Mouse (Mus musculus): ENCODE data around the gene Atg3. TPM values are rescaled to one million over a fixed set of nuclear protein-coding genes. Genes with fewer than 3 reads are reported as not detected.

The Atg3 gene
- 32.0 and 35.8 TPM in 2 replicates for polyA plus RNA-seq (2014; fragmentation: Nextera tagmentation; extraction: Ambion mirVana)

DNA sequence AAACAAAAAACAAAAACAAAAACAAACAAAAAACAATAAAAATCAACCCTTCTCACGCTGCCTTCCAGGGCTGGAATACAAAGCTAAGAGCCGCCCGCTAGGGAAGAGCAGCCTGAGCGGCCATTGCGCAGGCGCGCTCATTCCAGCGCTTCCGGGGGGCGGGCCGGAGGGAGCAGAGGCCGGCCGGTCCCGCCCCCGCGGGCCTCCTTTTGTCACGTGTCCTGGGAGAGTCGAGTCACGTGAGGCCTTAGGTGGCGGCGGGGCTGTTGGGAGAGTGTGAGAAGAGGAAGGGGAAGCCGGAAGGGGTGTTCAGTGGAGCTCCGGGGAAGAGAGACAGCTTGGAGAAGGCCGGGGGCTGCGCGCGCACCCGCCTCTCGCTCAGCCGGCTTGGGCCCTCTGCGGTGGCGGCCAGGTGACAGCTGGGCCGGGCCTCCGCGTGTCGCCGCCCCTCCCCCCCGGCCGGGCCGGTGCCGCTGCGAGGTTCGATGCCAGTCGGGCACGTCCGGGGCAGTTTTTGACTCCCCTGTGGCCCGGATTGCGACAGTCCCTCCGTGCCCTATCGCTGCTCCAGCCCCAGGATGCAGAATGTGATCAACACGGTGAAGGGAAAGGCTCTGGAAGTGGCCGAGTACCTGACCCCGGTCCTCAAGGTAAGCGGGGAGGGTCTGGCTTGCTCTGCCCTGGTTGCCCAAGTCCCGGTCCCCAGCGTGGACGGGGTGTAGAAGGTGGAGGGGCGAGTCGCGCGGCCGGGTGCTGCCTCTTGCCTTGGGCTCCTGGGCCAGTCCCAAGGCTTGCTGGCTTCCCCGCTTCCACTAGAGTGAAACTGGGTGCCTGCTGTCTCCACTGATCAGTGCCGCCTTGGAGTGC, at the start of gene Atg3, which contains the start of gene Slc35a5:
Atg3 (plus strand) TSS at position 264 of the 867 bp plus-strand sequence.
Slc35a5 (minus strand) TSS at position 185 of the 867 bp plus-strand sequence.
- 0% methylated on average over 59 of the region's 64 CpGs for WGBS
- Histone ChIP-seq H3K9me3 (replicated peaks; ENCODE audit: control insufficient read depth, low read length) (no peaks in the 10 kb centered on the region), H3K36me3 (replicated peaks; ENCODE audit: control insufficient read depth, insufficient read depth, low read depth, low read length) (no peaks in the 10 kb centered on the region), H3K4me3 (ENCODE audit: low read depth, low read length) (peak within 1 kb of the TSS; percentile 90), H3K27ac (replicated peaks; ENCODE audit: low read depth, low read length) (peak within 1 kb of the TSS; percentile 65), H3K27me3 (ENCODE audit: control insufficient read depth, insufficient read depth, low read length) (no peaks in the 10 kb centered on the region), H3K4me1 (ENCODE audit: control insufficient read depth, insufficient read depth, low read length) (no peaks in the 10 kb centered on the region), H3K9ac (replicated peaks; ENCODE audit: low read length) (peak within 1 kb of the TSS; percentile 83), H3K4me2 (ENCODE audit: low read depth, low read length) (peak within 1 kb of the TSS; percentile 79)
- ATAC-seq (replicated peaks; ENCODE audit: insufficient number of reproducible peaks, low FRiP score, low TSS enrichment, low read depth) (peak; percentile 99), DNase-seq (ENCODE audit: low spot score) (peak; percentile 99)

DNA sequence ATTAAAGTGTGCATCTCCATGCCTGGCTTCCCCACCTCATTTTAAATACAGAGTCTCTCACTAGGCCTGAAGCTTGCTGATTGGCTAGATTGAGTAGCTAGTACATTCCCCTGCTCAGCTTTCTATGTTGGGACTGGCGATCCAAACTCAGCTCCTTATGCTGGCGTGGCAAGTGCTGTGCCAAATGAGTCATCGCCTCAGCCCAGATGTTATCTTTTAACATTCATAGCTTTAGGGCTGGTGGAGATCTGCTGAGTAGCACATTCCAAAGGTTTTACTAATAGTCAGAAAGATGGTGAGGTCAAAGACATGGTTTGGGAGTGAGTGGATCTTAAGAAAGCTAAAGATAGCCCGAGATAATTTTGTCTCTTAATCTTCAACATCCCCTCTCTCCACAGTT, 48.1 kb upstream of the Atg3 start:
- no peak overlapping the region for H3K4me3 ChIP-seq (ENCODE audit: low read depth, low read length)
- no peaks in the 10 kb centered on the region for H3K4me1 ChIP-seq (ENCODE audit: control insufficient read depth, insufficient read depth, low read length)
- ATAC-seq (replicated peaks; ENCODE audit: insufficient number of reproducible peaks, low FRiP score, low TSS enrichment, low read depth) (no peak; the same call in 1 of the 2 replicates), DNase-seq (ENCODE audit: low spot score) (peak; percentile 30)
- WGBS = 40% methylated on average over 4 of the region's 4 CpGs
- no peaks in the 10 kb centered on the region for H3K36me3 ChIP-seq (replicated peaks; ENCODE audit: control insufficient read depth, insufficient read depth, low read depth, low read length)
- H3K9me3 ChIP-seq (replicated peaks; ENCODE audit: control insufficient read depth, low read length) = no peaks in the 10 kb centered on the region
- H3K4me2 ChIP-seq (ENCODE audit: low read depth, low read length) = no peak overlapping the region
- no peaks in the 10 kb centered on the region for H3K27me3 ChIP-seq (ENCODE audit: control insufficient read depth, insufficient read depth, low read length)
- H3K27ac ChIP-seq (replicated peaks; ENCODE audit: low read depth, low read length) = no peak overlapping the region
- H3K9ac ChIP-seq (replicated peaks; ENCODE audit: low read length) = no peak overlapping the region

GRCm38 (mm10) chr16:45117200-45117599, 41.4 kb upstream of the Atg3 start:
- Histone ChIP-seq H3K4me1 (ENCODE audit: control insufficient read depth, insufficient read depth, low read length) (no peaks in the 10 kb centered on the region), H3K4me2 (ENCODE audit: low read depth, low read length) (no peak overlapping the region), H3K27ac (replicated peaks; ENCODE audit: low read depth, low read length) (no peak overlapping the region), H3K4me3 (ENCODE audit: low read depth, low read length) (no peak overlapping the region), H3K27me3 (ENCODE audit: control insufficient read depth, insufficient read depth, low read length) (no peaks in the 10 kb centered on the region), H3K9me3 (replicated peaks; ENCODE audit: control insufficient read depth, low read length) (no peaks in the 10 kb centered on the region), H3K9ac (replicated peaks; ENCODE audit: low read length) (no peak overlapping the region), H3K36me3 (replicated peaks; ENCODE audit: control insufficient read depth, insufficient read depth, low read depth, low read length) (no peaks in the 10 kb centered on the region)
- WGBS = 93% methylated on average over 3 of the region's 3 CpGs
- no peak for ATAC-seq (replicated peaks; ENCODE audit: insufficient number of reproducible peaks, low FRiP score, low TSS enrichment, low read depth)
- no peak for DNase-seq (ENCODE audit: low spot score)

- Histone ChIP-seq H3K27ac (replicated peaks; ENCODE audit: low read depth, low read length) (no peak overlapping the region), H3K4me1 (ENCODE audit: control insufficient read depth, insufficient read depth, low read length) (no peaks in the 10 kb centered on the region), H3K27me3 (ENCODE audit: control insufficient read depth, insufficient read depth, low read length) (no peaks in the 10 kb centered on the region), H3K4me3 (ENCODE audit: low read depth, low read length) (no peak overlapping the region), H3K9me3 (replicated peaks; ENCODE audit: control insufficient read depth, low read length) (no peaks in the 10 kb centered on the region), H3K9ac (replicated peaks; ENCODE audit: low read length) (no peak overlapping the region), H3K4me2 (ENCODE audit: low read depth, low read length) (no peak overlapping the region), H3K36me3 (replicated peaks; ENCODE audit: control insufficient read depth, insufficient read depth, low read depth, low read length) (no peaks in the 10 kb centered on the region)
- DNase-seq (ENCODE audit: low spot score) (no peak), ATAC-seq (replicated peaks; ENCODE audit: insufficient number of reproducible peaks, low FRiP score, low TSS enrichment, low read depth) (no peak)
- WGBS = 74% methylated on average over 3 of the region's 3 CpGs
Observed at GRCm38 (mm10) chr16:45118760-45119159, 39.8 kb upstream of the Atg3 start.

DNA sequence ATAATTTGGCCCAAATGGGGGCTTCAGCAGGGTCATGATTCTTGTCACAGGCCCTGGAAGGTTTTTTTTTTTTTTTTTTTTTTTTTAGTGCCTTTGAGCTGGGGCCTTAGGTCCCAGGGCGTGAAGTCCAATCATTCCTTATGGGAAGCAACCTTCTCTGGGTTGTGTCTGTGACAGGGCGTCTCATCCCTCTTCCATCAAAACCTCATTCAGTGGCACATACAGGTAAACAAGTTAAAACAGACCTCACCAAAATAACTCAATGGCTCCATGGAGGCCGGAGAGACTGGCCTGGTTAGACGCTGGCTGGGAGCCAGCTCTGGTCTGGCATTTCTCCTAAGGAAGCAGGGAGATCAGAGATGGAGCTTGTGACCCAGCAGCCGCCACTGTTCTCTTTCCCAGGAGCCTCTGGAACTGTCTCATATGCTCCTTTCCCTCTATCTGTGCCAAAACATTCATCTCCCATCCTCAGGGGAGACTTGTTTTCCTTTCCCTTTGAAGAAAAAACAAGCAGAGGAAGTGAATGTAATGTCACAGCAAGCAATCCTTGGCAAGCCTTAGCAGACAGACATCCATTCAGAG, 37.6 kb upstream of the Atg3 start:
- Histone ChIP-seq H3K27me3 (ENCODE audit: control insufficient read depth, insufficient read depth, low read length) (no peaks in the 10 kb centered on the region), H3K9ac (replicated peaks; ENCODE audit: low read length) (no peak overlapping the region), H3K27ac (replicated peaks; ENCODE audit: low read depth, low read length) (no peak overlapping the region), H3K4me3 (ENCODE audit: low read depth, low read length) (no peak overlapping the region), H3K4me1 (ENCODE audit: control insufficient read depth, insufficient read depth, low read length) (no peaks in the 10 kb centered on the region), H3K4me2 (ENCODE audit: low read depth, low read length) (no peak overlapping the region), H3K9me3 (replicated peaks; ENCODE audit: control insufficient read depth, low read length) (no peaks in the 10 kb centered on the region), H3K36me3 (replicated peaks; ENCODE audit: control insufficient read depth, insufficient read depth, low read depth, low read length) (no peaks in the 10 kb centered on the region)
- ATAC-seq (replicated peaks; ENCODE audit: insufficient number of reproducible peaks, low FRiP score, low TSS enrichment, low read depth) (no peak), DNase-seq (ENCODE audit: low spot score) (no peak)
- WGBS = 57% methylated on average over 5 of the region's 5 CpGs

DNA sequence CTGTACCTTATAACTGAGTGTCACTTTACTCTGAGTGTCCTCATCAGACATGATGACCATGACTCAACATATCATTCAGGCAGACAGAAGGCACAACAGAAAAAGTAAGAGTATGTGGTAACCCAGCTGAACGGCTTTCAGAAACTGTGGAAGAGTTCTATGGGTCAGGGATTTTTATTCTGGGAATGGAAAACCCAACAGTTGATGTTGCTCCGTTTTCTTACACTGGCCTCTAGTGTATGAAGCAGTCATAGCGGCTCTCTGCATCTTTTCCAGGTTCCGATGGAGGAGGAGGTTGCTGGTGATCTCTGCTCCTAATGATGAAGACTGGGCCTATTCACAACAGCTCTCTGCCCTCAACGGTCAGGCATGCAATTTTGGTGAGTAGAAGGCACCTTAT, 36.0 kb upstream of the Atg3 start:
- WGBS = 80% methylated on average over 5 of the region's 5 CpGs
- Histone ChIP-seq H3K4me1 (ENCODE audit: control insufficient read depth, insufficient read depth, low read length) (no peaks in the 10 kb centered on the region), H3K4me2 (ENCODE audit: low read depth, low read length) (no peak overlapping the region), H3K4me3 (ENCODE audit: low read depth, low read length) (no peak overlapping the region), H3K9ac (replicated peaks; ENCODE audit: low read length) (no peak overlapping the region), H3K27me3 (ENCODE audit: control insufficient read depth, insufficient read depth, low read length) (no peaks in the 10 kb centered on the region), H3K27ac (replicated peaks; ENCODE audit: low read depth, low read length) (no peak overlapping the region), H3K36me3 (replicated peaks; ENCODE audit: control insufficient read depth, insufficient read depth, low read depth, low read length) (no peaks in the 10 kb centered on the region), H3K9me3 (replicated peaks; ENCODE audit: control insufficient read depth, low read length) (no peaks in the 10 kb centered on the region)
- ATAC-seq (replicated peaks; ENCODE audit: insufficient number of reproducible peaks, low FRiP score, low TSS enrichment, low read depth) = no peak
- DNase-seq (ENCODE audit: low spot score) = peak; percentile 4

GRCm38 (mm10) chr16:45124230-45125203, 34.1 kb upstream of the Atg3 start:
- Histone ChIP-seq H3K9ac (replicated peaks; ENCODE audit: low read length) (no peak overlapping the region), H3K4me1 (ENCODE audit: control insufficient read depth, insufficient read depth, low read length) (no peaks in the 10 kb centered on the region), H3K9me3 (replicated peaks; ENCODE audit: control insufficient read depth, low read length) (no peaks in the 10 kb centered on the region), H3K4me2 (ENCODE audit: low read depth, low read length) (no peak overlapping the region), H3K27ac (replicated peaks; ENCODE audit: low read depth, low read length) (no peak overlapping the region), H3K4me3 (ENCODE audit: low read depth, low read length) (no peak overlapping the region), H3K27me3 (ENCODE audit: control insufficient read depth, insufficient read depth, low read length) (no peaks in the 10 kb centered on the region), H3K36me3 (replicated peaks; ENCODE audit: control insufficient read depth, insufficient read depth, low read depth, low read length) (no peaks in the 10 kb centered on the region)
- DNase-seq (ENCODE audit: low spot score) (no peak), ATAC-seq (replicated peaks; ENCODE audit: insufficient number of reproducible peaks, low FRiP score, low TSS enrichment, low read depth) (no peak)
- WGBS = 66% methylated on average over 9 of the region's 9 CpGs
